Mouse (Mus musculus) cerebellum, postnatal 14 days (tissue): Measurements from ENCODE around the gene Nrgn.

Experiments
- DNase-seq, 2 experiments: peaks; one replicate each; pipeline ENCODE4 v3.0.0; 2021; ENCODE audit warnings: mixed read lengths in 2 of 2

Nrgn gene

DNA sequence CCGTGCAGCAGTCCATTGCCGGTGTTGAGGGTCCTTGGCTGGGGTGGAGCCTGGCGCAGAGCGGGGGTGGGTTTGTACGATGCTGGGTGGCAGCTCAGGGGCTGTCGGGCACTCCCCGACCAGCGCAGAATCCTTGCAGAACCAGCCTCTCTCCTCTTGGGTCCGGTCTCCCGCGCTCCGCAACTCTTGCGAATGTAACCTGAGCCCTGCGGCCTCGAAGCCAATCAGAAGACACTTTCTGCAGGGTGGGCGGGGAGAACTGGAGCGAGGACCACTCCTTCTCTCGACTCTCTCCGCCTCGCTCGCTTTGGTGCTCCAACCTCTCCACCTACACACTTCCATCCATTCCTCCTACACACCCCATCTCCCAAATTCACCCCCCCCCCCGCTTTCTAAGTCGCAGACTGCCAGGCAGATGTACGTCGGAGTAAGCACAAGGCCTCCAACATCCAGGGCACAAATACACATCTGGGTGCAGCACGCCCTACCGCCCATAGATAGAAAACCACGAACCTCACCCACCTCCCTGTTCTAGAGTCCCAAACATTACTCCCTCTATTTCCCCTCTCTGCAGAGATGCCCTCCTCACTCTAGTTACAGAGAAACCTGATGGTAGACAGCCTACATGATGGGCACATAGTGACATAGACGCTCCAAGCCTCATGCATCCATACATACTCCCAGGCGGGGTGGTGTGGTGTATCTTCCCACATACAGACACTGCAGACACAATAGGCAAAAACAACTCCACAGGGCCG lies at the start of gene Nrgn:
Gene Nrgn (minus strand): TSS at position 369 of the 758 bp plus-strand sequence.
- peak; percentile 58 to 59 for DNase-seq

- no peak for DNase-seq
Measured at GRCm38 (mm10) chr9:37600538-37601205, 48.0 kb upstream of the Nrgn start.

- DNase-seq = no peak
Measured at GRCm38 (mm10) chr9:37598637-37599036, 45.9 kb upstream of the Nrgn start.

GRCm38 (mm10) chr9:37595570-37595969 lies 42.9 kb upstream of the Nrgn start:
- DNase-seq = no peak

DNA sequence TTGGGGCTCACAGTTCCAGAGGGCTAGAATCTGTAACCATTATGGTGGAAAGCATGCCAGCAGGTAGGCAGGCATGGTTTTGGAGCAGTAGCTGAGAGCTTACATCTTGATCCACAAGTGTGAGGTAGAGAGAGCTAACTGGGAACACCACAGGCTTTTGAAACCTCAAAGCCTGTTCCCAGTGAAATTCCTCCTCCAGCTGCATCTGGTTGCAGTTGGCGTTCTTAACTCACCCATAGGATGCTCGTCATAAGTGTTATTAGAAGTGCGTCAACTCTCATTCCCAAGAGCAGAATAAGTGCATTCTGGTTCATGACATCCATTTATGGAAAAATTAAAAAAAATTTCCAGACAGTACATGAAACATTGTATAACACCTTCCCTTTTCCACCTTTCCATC lies 41.0 kb upstream of the Nrgn start:
- DNase-seq = no peak

GRCm38 (mm10) chr9:37592633-37593032 lies 39.9 kb upstream of the Nrgn start:
- no peak for DNase-seq

- no peak for DNase-seq
Measured at GRCm38 (mm10) chr9:37592025-37592424, 39.3 kb upstream of the Nrgn start.

GRCm38 (mm10) chr9:37590381-37590780 lies 37.7 kb upstream of the Nrgn start:
- DNase-seq = no peak

GRCm38 (mm10) chr9:37586718-37587117 lies 34.0 kb upstream of the Nrgn start:
- DNase-seq = no peak

GRCm38 (mm10) chr9:37583594-37583993 lies 30.9 kb upstream of the Nrgn start:
- DNase-seq = no peak

- no peak for DNase-seq
Measured at GRCm38 (mm10) chr9:37576436-37576930, 23.8 kb upstream of the Nrgn start.

DNA sequence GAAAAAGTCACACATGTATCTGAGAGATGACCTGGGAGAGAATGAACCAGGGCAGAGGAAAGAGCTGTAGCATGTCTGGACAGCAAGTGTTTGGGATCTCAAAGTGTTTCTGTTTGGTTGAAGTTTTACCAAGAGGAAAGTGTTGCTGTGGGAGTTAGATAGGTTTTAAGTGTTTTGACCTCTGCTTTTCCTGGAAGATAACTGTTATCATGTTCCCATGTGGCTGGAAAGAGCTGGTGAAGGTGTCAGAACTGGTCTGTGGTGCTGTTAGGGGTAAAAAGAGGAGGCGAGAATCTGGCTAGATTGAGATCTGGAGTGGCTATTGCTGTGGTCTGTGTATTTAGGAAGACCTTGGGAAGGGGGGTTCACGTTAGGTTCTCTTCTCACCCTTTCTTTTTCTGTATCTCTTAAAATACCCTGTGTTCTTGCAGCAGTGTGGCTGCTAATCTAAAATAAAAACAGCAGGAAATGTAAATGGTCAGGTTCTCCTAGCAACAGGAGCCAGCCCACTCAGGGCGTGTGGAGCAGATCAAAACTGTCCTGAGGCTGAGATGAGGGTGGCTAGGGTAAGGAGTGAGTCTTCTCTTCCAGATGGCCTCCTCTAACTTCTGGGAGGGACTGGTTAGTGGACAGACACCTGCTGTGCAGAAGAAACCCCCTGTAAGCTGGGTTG lies 19.6 kb upstream of the Nrgn start:
- no peak for DNase-seq

DNA sequence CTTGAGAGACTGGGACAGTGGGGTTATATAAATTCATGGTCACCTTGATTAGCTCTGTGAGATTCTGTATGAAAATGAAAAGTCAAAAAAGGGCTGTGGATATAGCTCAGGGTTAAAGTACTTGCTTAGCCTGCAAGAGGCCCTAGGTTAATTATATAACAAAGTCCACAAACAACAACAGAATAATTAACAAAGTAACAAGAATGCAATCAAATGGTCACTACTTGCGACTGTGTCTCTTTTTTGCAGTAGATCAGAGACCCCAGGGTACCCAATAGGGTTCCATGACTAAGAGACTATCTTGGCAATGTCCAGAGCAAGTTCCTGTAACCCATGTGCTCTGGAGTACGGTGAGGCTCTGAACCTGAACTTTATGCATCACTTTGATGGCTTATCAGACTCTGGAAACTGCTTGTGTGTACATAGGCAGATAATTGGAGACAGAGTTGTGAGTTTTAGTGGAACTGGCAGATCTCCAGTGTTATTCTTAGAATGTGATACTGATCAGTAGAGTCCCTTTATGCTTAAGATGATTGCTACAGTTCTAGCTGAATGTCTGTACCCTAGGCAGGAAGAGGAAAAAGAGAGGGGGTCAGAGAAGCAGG lies 16.6 kb upstream of the Nrgn start:
- DNase-seq = no peak

GRCm38 (mm10) chr9:37568605-37569214 lies 16.0 kb upstream of the Nrgn start:
- no peak for DNase-seq

GRCm38 (mm10) chr9:37567892-37568604 lies 15.3 kb upstream of the Nrgn start:
- no peak for DNase-seq

DNA sequence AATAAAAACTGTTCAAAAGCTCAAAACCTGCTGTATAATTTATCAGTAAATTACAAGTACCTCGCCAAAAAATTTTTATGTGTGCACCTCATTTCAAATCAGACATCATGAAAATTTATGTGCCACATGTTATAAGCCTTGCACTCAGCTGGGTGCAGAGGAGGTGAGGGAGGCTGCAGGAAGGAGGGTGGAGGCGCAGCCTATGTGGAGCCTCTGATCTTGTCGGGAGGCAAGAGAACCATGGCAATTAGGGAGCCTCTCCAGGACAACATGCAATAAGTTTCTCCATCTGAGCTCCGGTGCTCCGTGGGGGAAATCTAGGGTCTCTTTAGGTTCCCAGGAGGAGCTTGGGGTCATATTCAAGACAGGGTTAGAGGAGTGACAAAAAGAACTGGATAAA lies 14.8 kb upstream of the Nrgn start:
- DNase-seq = no peak

DNA sequence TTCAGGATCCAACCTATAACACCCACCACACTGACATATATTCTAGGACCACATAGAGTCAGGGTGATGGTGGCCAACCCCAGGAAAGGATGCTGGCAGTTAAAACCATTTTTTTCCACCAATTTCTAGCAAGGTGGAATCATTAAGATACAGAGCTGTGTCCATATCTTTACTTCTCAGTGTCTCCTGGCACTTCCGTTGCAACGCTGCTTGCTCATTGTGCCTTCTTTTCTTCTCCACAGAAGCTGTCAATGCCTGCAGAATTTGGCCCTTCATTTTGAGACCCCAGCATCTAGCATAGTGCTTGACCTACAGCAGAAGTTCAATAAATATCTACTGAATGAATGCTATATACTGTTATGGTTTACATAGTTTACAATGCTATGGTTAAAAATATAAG lies 14.3 kb upstream of the Nrgn start:
- DNase-seq = no peak

GRCm38 (mm10) chr9:37563805-37564204 lies 11.1 kb upstream of the Nrgn start:
- no peak for DNase-seq

- no peak for DNase-seq
Measured at GRCm38 (mm10) chr9:37560617-37561016, 7.9 kb upstream of the Nrgn start.

DNA sequence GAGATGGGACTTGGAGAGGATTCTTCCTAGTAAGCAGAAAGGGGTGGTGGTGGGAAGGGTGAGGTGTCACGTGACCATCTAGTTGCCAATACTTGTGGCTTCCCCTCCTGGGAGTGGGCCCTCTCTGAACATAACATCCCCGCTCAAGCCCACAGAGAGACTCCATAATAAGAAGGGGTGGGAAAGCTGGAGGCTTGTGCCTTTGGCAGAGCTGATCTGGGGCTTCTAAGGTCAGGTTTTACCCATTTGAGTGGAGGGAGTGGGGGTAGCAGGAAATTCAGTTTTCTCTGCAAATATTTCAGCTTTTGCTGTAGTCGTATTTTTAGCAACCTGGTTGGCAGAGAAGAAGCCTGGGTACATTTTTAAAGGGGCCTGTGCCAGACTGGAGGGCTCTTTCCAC lies 3.7 kb upstream of the Nrgn start:
- DNase-seq = no peak

- DNase-seq = no peak
Measured at GRCm38 (mm10) chr9:37554838-37555748, 2.4 kb upstream of the Nrgn start, which contains the start of gene Siae. Siae (plus strand) TSS chr9:37555698.
